Mouse (Mus musculus) MEL-GATA-1-ER (cell line): Measurements from ENCODE around the gene Ak8.
A peak's percentile ranks its signal among the peaks of the same experiment; 100 is the strongest.

ENCODE experiments used
- DNase-seq: peaks from one replicate; pipeline ENCODE4 v3.0.0-alpha.2; 2012; ENCODE audit warnings: low read depth; ENCODE audit errors: extremely low read depth

Ak8 gene

GRCm38 (mm10) chr2:28792931-28793610 is 93.1 kb downstream of the Ak8 start:
- peak; percentile 93 for DNase-seq

GRCm38 (mm10) chr2:28794623-28795022 is 94.7 kb downstream of the Ak8 start:
- DNase-seq: no peak

- peak; percentile 96 for DNase-seq
Measured at GRCm38 (mm10) chr2:28796298-28796697, 96.3 kb downstream of the Ak8 start.

DNA sequence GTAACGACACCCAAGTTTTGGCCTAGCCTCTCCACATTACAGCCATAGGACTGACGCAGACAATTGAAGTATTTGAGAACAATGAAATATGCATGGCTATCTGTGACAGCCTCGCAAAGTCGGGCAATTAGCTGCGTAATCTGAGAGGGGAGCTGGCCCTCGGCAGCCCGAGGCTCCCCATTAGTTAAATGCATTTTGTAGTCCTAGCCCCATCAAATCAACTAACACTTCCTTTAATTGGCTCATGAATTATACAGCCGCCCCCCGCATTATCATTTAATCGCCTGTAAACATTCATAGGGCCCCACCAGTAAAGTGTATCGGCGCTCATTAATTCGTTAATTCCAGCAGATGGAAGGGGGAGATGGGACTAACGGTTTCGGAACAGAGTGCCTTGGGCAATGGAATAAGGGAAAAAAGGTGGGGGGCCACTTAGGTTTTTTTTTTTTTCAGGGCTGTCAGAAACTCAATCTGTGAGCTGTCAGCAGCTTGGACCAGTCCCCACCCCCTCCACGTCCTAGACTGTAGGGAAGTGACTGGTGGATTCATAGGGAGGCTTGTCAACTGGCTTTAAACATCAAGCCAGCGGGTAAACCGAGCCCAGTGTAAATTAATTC is 97.6 kb downstream of the Ak8 start:
- peak; percentile 53 for DNase-seq

GRCm38 (mm10) chr2:28798390-28798789 is 98.4 kb downstream of the Ak8 start:
- peak; percentile 59 for DNase-seq

DNA sequence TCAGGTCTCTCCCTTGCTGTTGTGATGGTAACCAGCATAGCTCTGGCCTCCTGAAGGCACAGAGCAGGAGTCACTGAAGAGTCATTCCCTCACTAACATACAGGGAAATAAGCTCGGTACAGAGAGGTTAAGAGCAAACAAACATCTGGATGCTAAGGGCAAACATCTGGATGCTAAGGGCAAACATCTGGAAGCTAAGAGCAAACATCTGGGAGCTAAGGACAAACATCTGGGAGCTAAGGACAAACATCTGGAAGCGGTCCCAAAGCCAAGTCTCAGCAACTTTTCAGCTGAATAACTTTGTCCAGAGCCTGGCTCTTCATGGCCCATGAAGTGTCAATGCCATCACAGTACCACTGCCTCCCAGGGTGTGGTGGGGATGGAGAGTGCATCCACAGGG is 99.6 kb downstream of the Ak8 start:
- no peak for DNase-seq

DNA sequence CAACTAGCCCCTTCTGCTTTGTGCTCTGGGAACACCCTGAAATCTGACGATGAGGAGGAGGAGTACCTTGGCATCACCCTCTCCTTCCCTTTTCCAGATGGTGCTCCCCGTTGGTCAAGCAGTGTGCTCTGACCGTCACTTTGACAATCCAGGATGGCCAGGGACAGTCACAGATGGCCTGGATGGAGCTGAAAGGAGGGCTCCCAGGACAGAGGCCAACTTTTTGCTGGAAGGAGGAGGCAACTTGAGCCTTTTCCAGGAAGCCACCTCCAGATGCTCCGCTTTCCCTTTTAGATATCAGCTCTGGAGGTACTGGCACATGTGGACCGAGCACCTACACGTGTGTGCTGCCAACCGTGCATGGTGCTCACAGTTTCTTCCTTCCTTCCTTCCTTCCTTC is 103.4 kb downstream of the Ak8 start:
- no peak for DNase-seq

GRCm38 (mm10) chr2:28808841-28809240 is 108.9 kb downstream of the Ak8 start:
- DNase-seq: no peak

GRCm38 (mm10) chr2:28810260-28811013 is 110.5 kb downstream of the Ak8 start:
- no peak for DNase-seq

DNA sequence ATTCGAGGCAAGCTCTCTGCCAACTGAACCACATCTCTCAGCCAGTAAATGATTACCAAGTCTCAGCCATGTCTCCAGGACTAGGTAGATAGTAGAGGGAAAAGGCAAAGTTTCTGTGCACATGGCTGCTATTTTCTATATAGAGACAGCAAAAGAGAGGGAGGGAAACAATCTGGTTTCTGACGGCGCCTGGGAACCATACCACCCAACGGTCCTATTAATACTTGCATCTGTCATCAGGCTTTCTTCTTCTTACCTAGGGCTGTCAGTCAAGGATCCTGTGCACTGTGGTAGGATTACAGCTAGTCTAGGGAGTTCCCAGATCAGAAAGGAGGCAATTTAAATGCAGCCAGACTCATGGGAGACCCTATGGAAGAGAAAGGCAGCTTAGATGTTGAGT is 118.9 kb downstream of the Ak8 start:
- DNase-seq: no peak

GRCm38 (mm10) chr2:28829265-28829664 is 129.3 kb downstream of the Ak8 start:
- no peak for DNase-seq

DNA sequence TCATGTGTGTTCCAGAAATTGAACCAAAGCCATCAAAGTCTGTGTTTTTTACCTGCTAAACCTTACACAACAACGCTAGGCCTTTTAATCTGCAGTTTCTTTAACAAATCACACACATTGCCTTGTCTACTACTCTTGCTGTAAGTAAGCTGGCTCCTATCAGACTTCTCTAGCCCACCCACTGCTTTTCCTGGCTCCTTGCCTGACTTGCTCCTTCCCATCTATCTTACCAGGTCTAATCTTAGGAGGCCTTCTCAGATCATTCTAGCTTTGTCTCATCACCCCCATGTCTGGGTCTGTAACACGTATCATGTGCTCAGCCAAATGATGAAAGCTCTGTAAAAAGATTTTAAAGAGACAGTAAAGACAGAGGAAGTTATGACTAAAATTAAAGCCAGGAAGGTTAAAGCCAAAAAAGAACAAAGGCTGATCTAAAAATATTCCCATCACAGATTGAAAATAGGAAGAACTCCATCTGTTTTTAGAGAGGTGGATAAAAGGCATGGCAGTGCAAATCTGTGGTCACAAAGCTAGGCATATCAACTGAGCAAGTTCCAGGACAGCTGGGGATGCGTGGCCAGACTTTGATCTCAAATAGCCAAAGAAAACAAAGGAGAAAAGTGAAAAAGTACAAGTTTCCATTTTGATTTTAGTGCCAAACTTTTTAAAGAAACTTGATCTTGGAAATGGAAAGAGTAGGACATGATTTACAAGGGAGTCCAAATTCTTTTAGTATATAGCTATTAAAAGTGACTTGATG is 136.4 kb downstream of the Ak8 start:
- no peak for DNase-seq

- no peak for DNase-seq
Measured at GRCm38 (mm10) chr2:28839501-28840221, 139.7 kb downstream of the Ak8 start.

DNA sequence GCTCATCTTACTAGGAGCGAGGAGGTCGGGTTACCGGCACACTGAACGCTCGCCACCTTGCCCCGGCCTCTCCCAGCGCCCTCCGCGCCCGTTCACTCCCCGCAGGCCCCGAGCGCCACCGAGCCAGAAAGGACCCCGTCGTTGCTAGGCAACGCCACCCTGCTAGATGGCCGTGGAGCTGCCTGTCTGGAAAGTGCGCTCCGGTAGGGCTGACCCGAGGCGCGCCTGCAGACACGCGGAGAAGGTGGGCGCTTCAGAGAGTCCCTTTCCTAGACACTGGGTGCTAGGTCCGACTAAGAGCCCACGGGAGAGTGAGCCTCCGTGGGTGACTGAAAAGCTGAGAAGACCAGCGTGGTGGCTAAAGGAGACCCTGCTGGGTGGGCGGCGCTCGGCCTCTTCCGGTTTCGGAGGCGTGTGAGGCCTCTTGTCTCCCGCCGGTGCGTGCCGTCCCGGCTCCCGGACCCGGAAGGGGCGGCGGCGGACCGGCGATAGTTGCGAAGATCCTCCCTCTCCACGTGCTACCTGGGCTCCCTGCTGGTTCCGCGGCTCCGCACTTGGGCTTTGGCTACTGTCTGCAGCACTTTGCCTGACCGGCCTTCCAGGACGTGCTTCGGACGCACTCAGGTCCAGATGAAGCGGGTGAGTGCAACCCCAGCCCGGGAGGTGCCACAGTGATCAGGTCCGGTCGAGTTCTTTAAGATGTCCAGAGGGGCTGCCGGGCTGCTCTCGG is 140.4 kb downstream of the Ak8 start, which contains the start of the genes Gtf3c4 and Ddx31:
TSS of gene Gtf3c4 (minus strand) at position 139 of the 730 bp plus-strand sequence.
TSS of gene Ddx31 (plus strand) at position 185 of the 730 bp plus-strand sequence.
- DNase-seq: peak; percentile 71

DNA sequence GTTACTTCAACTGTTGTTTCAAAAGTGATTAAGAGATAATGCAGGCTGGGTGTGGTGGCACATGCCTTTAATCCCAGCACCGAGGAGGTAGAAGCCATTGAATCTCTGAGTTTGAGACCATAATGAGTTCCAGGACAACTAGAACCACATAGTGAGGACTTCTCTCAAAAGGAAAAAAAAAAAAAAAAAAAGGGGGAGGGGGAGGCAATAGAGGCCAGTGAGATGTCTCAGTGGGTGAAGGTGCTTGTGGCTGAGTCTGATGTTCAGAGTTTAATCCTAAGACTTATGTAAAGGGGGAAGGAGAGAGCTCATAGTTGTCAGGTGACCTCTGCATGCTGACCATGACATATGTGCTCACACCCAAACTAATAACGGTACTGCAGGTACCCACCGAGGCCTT is 142.1 kb downstream of the Ak8 start:
- no peak for DNase-seq

- DNase-seq: no peak
Measured at GRCm38 (mm10) chr2:28848879-28849278, 148.9 kb downstream of the Ak8 start.

DNA sequence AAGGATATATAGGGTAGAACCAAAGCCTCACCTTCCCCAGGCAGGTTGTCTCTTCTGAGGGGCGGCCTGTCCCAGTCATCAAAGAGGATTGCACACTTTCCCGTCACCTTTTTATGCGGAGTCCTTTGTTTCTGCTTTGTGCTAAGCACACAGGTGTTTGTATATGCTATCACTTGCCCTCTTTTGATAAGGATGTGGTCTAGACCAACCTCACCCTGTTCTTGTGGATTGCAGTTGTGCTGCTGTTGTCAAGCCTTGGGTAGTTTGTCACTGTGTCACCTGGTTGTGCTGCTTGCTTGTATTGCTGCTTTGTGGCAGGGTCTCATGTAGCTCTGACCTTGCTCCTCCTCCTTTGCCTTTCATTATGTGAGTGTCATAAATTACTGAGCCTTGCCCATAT is 152.6 kb downstream of the Ak8 start:
- DNase-seq: no peak

GRCm38 (mm10) chr2:28855773-28856172 is 155.8 kb downstream of the Ak8 start:
- no peak for DNase-seq

GRCm38 (mm10) chr2:28859303-28859702 is 159.3 kb downstream of the Ak8 start:
- no peak for DNase-seq
